Mouse (Mus musculus) cerebellum, postnatal 4 days (tissue): ENCODE results near the gene Macrod1.

Experiments used
- DNase-seq, 2 experiments: peaks; one replicate each; pipeline ENCODE4 v3.0.0; 2022; ENCODE audit warnings: low spot score in 2 of 2, mixed read lengths in 1 of 2

Gene Macrod1

GRCm38 (mm10) chr19:7083035-7083794 is 26.6 kb downstream of the Macrod1 start:
- no peak for DNase-seq

GRCm38 (mm10) chr19:7084734-7085133 is 28.1 kb downstream of the Macrod1 start:
- no peak for DNase-seq

GRCm38 (mm10) chr19:7088558-7088957 is 31.9 kb downstream of the Macrod1 start:
- DNase-seq = no peak

- no peak for DNase-seq
These were observed 32.4 kb downstream of the Macrod1 start for GRCm38 (mm10) chr19:7089050-7089449.

GRCm38 (mm10) chr19:7089842-7090251 is 33.2 kb downstream of the Macrod1 start:
- DNase-seq = no peak

GRCm38 (mm10) chr19:7090369-7091064 is 33.9 kb downstream of the Macrod1 start:
- no peak for DNase-seq

- DNase-seq = no peak
These were observed 34.9 kb downstream of the Macrod1 start for GRCm38 (mm10) chr19:7091448-7092050.

- DNase-seq = no peak
These were observed 36.1 kb downstream of the Macrod1 start for GRCm38 (mm10) chr19:7092756-7093155.

GRCm38 (mm10) chr19:7099620-7100155 is 43.1 kb downstream of the Macrod1 start:
- DNase-seq = no peak

- no peak for DNase-seq
These were observed 45.4 kb downstream of the Macrod1 start for GRCm38 (mm10) chr19:7102039-7102438.

- DNase-seq = no peak
These were observed 46.9 kb downstream of the Macrod1 start for GRCm38 (mm10) chr19:7103349-7103992.

GRCm38 (mm10) chr19:7103993-7104401 is 47.4 kb downstream of the Macrod1 start:
- DNase-seq = no peak

GRCm38 (mm10) chr19:7105544-7105943 is 48.9 kb downstream of the Macrod1 start, which contains the start of gene Flrt1:
Gene Flrt1 (minus strand): TSS chr19:7105729.
- DNase-seq = no peak

GRCm38 (mm10) chr19:7106566-7106965 is 50.0 kb downstream of the Macrod1 start:
- DNase-seq = no peak

- no peak for DNase-seq
These were observed 50.6 kb downstream of the Macrod1 start for GRCm38 (mm10) chr19:7107174-7107573.

- DNase-seq = no peak
These were observed 51.7 kb downstream of the Macrod1 start for GRCm38 (mm10) chr19:7108114-7108905.

GRCm38 (mm10) chr19:7110097-7110496 is 53.5 kb downstream of the Macrod1 start:
- no peak for DNase-seq

- DNase-seq = no peak
These were observed 54.3 kb downstream of the Macrod1 start for GRCm38 (mm10) chr19:7110875-7111274.

- no peak for DNase-seq
These were observed 54.7 kb downstream of the Macrod1 start for GRCm38 (mm10) chr19:7111309-7111708.

GRCm38 (mm10) chr19:7111710-7112109 is 55.1 kb downstream of the Macrod1 start:
- DNase-seq = no peak

- no peak for DNase-seq
These were observed 56.0 kb downstream of the Macrod1 start for GRCm38 (mm10) chr19:7112628-7113027.
